Mouse (Mus musculus) embryonic fibroblast, embryonic 13.5 days (primary cell): Measurements from ENCODE around the gene Rbp1.

Experiments used
- CTCF ChIP-seq: IDR thresholded peaks from 2 replicates; pipeline ENCODE4 v1.5.1; 2011; ENCODE audit warnings: mild to moderate bottlenecking, control low read depth, low read length, moderate library complexity, borderline replicate concordance; ENCODE audit not compliant: insufficient read depth
- POLR2A ChIP-seq: IDR thresholded peaks from 2 replicates; pipeline ENCODE4 v1.6.1; 2011; ENCODE audit warnings: low read depth, mild to moderate bottlenecking, control low read depth, low read length, moderate library complexity

DNA sequence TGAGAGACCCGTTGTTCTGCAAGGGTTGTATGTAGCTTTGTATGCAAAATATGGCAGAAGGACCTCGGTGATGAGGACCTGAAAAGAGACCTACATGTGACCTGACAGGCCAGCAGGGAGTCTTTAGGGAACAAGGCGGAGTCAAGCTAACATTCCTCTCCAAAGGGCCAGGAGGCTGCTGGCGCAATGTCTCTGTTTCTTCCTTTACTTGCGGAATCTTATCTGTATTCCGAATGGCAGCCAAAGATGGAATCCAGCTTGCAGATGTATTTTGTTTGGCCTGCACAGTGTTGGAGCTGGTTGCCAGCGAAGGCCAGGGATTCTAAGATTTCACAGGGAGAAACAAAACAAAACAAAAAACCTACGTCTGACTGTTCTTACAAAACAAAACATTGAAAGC is 6.0 kb downstream of the Rbp1 start:
- TF ChIP-seq CTCF (no peak), POLR2A (no peak)
